In the genomic region with DNA sequence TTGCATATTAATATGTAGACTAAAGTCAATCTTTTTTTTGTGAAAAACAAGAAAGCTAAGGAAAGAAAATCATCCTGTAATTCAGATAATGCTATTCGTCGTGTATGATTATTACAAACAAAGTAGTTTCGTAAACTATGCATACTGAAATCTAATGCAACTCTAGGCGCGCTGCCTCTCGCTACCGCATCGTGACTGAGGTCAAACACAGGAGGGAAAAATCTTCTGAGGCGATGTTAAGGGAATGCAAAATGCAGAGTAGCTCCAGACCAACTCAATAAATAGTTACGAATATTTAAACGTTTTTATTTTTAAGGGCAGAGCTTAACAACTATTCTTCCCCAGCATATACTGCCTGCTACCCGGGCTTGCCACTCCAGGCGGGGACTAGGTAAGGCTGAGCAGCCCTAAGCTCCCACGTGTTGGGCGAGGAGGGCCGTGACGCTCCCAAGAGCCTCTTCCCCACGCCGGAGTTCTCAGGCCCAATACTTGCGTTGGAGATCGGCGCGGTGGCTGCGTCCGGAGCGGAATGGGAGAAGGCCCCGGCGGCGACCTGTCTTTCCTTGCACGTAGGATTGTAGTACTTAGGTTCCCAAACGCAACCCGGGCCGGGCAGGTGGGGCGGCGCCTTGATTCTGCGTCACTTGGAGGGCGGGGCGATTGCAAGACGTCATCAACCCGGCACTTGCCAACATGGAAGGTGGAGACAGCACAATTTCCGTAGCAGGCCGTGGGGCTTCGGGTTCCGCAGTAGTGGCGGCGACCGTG, we compare ENCODE assay signal across 8 mouse cellular contexts. TPM values are rescaled to one million over a fixed set of nuclear protein-coding genes. Genes with fewer than 3 reads are reported as not detected.
DNase-seq lines count a peak whose midpoint lies in the region; ATAC-seq and TF ChIP-seq lines count a peak whose summit lies in the region.

Gene Dus4l (minus strand): TSS at position 630 of the 768 bp plus-strand sequence.
Gene Cog5 (plus strand): TSS at position 673 of the 768 bp plus-strand sequence.

- peak; percentile 97 to 99 for DNase-seq in CD8-positive naive resting alpha-beta T cell, adult 2 months (ENCODE audit: low read depth in 2 of 2, low spot score in 2 of 2)
- DNase-seq in c-Kit-positive CD71-negative TER-119-negative erythroid progenitor cells, embryonic 14.5 days (ENCODE audit: low read depth): peak; percentile 88
- peak; percentile 97 for DNase-seq in forebrain, embryonic 10.5 days (ENCODE audit: extremely low spot score, low spot score)
- DNase-seq in kidney, postnatal 4 days: peak; percentile 97 to 98

- under 1% methylated on average over 47 of the region's 47 CpGs for WGBS in forebrain, embryonic 10.5 days
- WGBS in heart, embryonic 16.5 days: under 1% methylated on average over 47 of the region's 47 CpGs
- under 1% methylated on average over 47 of the region's 47 CpGs for WGBS in liver, embryonic 16.5 days (ENCODE audit: insufficient replicate concordance)
- under 1% methylated on average over 47 of the region's 47 CpGs for WGBS in neural tube, embryonic 13.5 days

- H3K27me3 ChIP-seq in forebrain, embryonic 10.5 days (ENCODE audit: poor library complexity, severe bottlenecking): no peaks in the 10 kb centered on the region
- no peaks in the 10 kb centered on the region for H3K27me3 ChIP-seq in heart, embryonic 16.5 days (ENCODE audit: control insufficient read depth, insufficient read depth, low read length)
- H3K27me3 ChIP-seq in liver, embryonic 16.5 days (ENCODE audit: control insufficient read depth, insufficient read depth, low read depth, low read length): no peaks in the 10 kb centered on the region
- H3K27me3 ChIP-seq in neural tube, embryonic 13.5 days: no peaks in the 10 kb centered on the region
- no peaks in the 10 kb centered on the region for H3K27me3 ChIP-seq in testis, adult 2 months (ENCODE audit: control insufficient read depth, insufficient read depth, low read length)

- H3K4me3 ChIP-seq in forebrain, embryonic 10.5 days: peak within 1 kb of the TSS; percentile 91
- peak within 1 kb of the TSS; percentile 74 for H3K4me3 ChIP-seq in heart, embryonic 16.5 days (ENCODE audit: low read length)
- H3K4me3 ChIP-seq in liver, embryonic 16.5 days (ENCODE audit: low read depth, low read length): peak within 1 kb of the TSS; percentile 92
- H3K4me3 ChIP-seq in neural tube, embryonic 13.5 days: peak within 1 kb of the TSS; percentile 88
- H3K4me3 ChIP-seq in testis, adult 2 months (ENCODE audit: control insufficient read depth, low read depth, low read length): peak within 1 kb of the TSS; percentile 100

- H3K9ac ChIP-seq in heart, embryonic 16.5 days (ENCODE audit: low read length): peak within 1 kb of the TSS; percentile 90
- peak within 1 kb of the TSS; percentile 80 for H3K9ac ChIP-seq in liver, embryonic 16.5 days (ENCODE audit: low read depth, low read length)
- H3K9ac ChIP-seq in neural tube, embryonic 13.5 days: peak within 1 kb of the TSS; percentile 84

- peak within 1 kb of the TSS; percentile 93 for H3K27ac ChIP-seq in forebrain, embryonic 10.5 days
- peak within 1 kb of the TSS; percentile 93 for H3K27ac ChIP-seq in heart, embryonic 16.5 days (ENCODE audit: low read length)
- peak within 1 kb of the TSS; percentile 74 for H3K27ac ChIP-seq in liver, embryonic 16.5 days (ENCODE audit: low read length)
- H3K27ac ChIP-seq in neural tube, embryonic 13.5 days (replicated peaks): peak within 1 kb of the TSS; percentile 82
- H3K27ac ChIP-seq in testis, adult 2 months (ENCODE audit: control insufficient read depth, insufficient read depth, low read depth, low read length): peak within 1 kb of the TSS; percentile 90

- 0 out of 2 replicates have a peak, but pooled peaks have one; percentile 17 for TF ChIP-seq CTCF in testis, adult 2 months (IDR thresholded peaks at IDR 0.05; ENCODE audit: control insufficient read depth, insufficient read depth, insufficient replicate concordance, low read depth, low read length)

- H3K4me2 ChIP-seq in heart, embryonic 16.5 days (ENCODE audit: low read depth, low read length): peak within 1 kb of the TSS; percentile 78
- H3K4me2 ChIP-seq in liver, embryonic 16.5 days (ENCODE audit: low read depth, low read length): peak within 1 kb of the TSS; percentile 80
- peak within 1 kb of the TSS; percentile 66 for H3K4me2 ChIP-seq in neural tube, embryonic 13.5 days

- peaks cover 15% of the 10 kb centered on the region for H3K4me1 ChIP-seq in forebrain, embryonic 10.5 days
- H3K4me1 ChIP-seq in heart, embryonic 16.5 days (ENCODE audit: control insufficient read depth, insufficient read depth, low read length): peaks cover 7% of the 10 kb centered on the region
- H3K4me1 ChIP-seq in liver, embryonic 16.5 days (ENCODE audit: control insufficient read depth, low read depth, low read length): peaks cover 6% of the 10 kb centered on the region
- H3K4me1 ChIP-seq in neural tube, embryonic 13.5 days (replicated peaks): peaks cover 11% of the 10 kb centered on the region
- H3K4me1 ChIP-seq in testis, adult 2 months (ENCODE audit: control insufficient read depth, insufficient read depth, low read length): peaks cover 7% of the 10 kb centered on the region

- H3K36me3 ChIP-seq in forebrain, embryonic 10.5 days (replicated peaks): peaks cover 19% of the 10 kb centered on the region
- H3K36me3 ChIP-seq in heart, embryonic 16.5 days (ENCODE audit: control insufficient read depth, insufficient read depth): no peaks in the 10 kb centered on the region
- H3K36me3 ChIP-seq in liver, embryonic 16.5 days (ENCODE audit: control insufficient read depth, insufficient read depth): no peaks in the 10 kb centered on the region
- 0 out of 2 replicates have a peak, but pooled peaks cover 7% of the 10 kb centered on the region for H3K36me3 ChIP-seq in neural tube, embryonic 13.5 days
- H3K36me3 ChIP-seq in testis, adult 2 months (ENCODE audit: control insufficient read depth, insufficient read depth, low read length): no peaks in the 10 kb centered on the region

- no peak; the same call in none of the 2 replicates for TF ChIP-seq POLR2A in testis, adult 2 months (IDR thresholded peaks at IDR 0.05; ENCODE audit: control insufficient read depth, low read depth, low read length)

- H3K9me3 ChIP-seq in forebrain, embryonic 10.5 days: no peaks in the 10 kb centered on the region
- no peaks in the 10 kb centered on the region for H3K9me3 ChIP-seq in heart, embryonic 16.5 days (replicated peaks; ENCODE audit: control insufficient read depth, low read length)
- H3K9me3 ChIP-seq in liver, embryonic 16.5 days (replicated peaks; ENCODE audit: control insufficient read depth, low read length): no peaks in the 10 kb centered on the region
- no peaks in the 10 kb centered on the region for H3K9me3 ChIP-seq in neural tube, embryonic 13.5 days

- ATAC-seq in heart, embryonic 16.5 days (replicated peaks; ENCODE audit: extremely low read depth, insufficient read depth, low FRiP score): peak; percentile 96
- ATAC-seq in liver, embryonic 16.5 days (ENCODE audit: low read depth): peak; percentile 95
- peak; percentile 97 for ATAC-seq in neural tube, embryonic 13.5 days (ENCODE audit: low read depth)

RNA-seq across cellular contexts. Expression of gene Dus4l, which starts in this region (rescaled TPM):
- polyA plus RNA-seq in forebrain, embryonic 10.5 days (2016; fragmentation: Nextera tagmentation; extraction: Ambion mirVana): 10.7 and 10.9 TPM in 2 replicates
- polyA plus RNA-seq in heart, embryonic 16.5 days (2015; fragmentation: Nextera tagmentation; extraction: Ambion mirVana): 7.1 and 7.4 TPM in 2 replicates
- 2.4 and 2.6 TPM in 2 replicates for polyA plus RNA-seq in liver, embryonic 16.5 days (2015; fragmentation: Nextera tagmentation; extraction: Ambion mirVana)
- polyA plus RNA-seq in neural tube, embryonic 13.5 days (2015; fragmentation: Nextera tagmentation; extraction: Ambion mirVana): 3.4 and 7.6 TPM in 2 replicates
- 2.1 and 2.2 TPM in 2 replicates for polyA plus RNA-seq in testis, adult 2 months (2012; rRNA removed)

RNA-seq across cellular contexts. Expression of gene Cog5, which starts in this region (rescaled TPM):
- polyA plus RNA-seq in forebrain, embryonic 10.5 days (2016; fragmentation: Nextera tagmentation; extraction: Ambion mirVana): 23.9 and 26.8 TPM in 2 replicates
- 25.6 and 27.3 TPM in 2 replicates for polyA plus RNA-seq in heart, embryonic 16.5 days (2015; fragmentation: Nextera tagmentation; extraction: Ambion mirVana)
- 7.6 and 7.7 TPM in 2 replicates for polyA plus RNA-seq in liver, embryonic 16.5 days (2015; fragmentation: Nextera tagmentation; extraction: Ambion mirVana)
- 33.1 and 35.5 TPM in 2 replicates for polyA plus RNA-seq in neural tube, embryonic 13.5 days (2015; fragmentation: Nextera tagmentation; extraction: Ambion mirVana)
- 17.4 and 19.3 TPM in 2 replicates for polyA plus RNA-seq in testis, adult 2 months (2012; rRNA removed)

Comparison
In these comparisons a context has a peak if more than half of its experiments do, and no peak if none do; other contexts are left out.
1. Peak in every context shown above with its lines: DNase-seq, ATAC-seq, H3K4me3 ChIP-seq and H3K27ac ChIP-seq.